Mouse (Mus musculus): Measurements from ENCODE around the gene Gpr33. TPM values are rescaled to one million over a fixed set of nuclear protein-coding genes. Genes with fewer than 3 reads are reported as not detected.

The Gpr33 gene
- total RNA-seq (2021): not detected in 2 replicates
- long read RNA-seq: 0 reads

GRCm38 (mm10) chr12:52027963-52028362 lies at the start of gene Gpr33:
TSS of gene Gpr33 (minus strand) at chr12:52028063.
- no peak for DNase-seq

GRCm38 (mm10) chr12:52049324-52049723 lies 21.5 kb upstream of the Gpr33 start:
- no peak for DNase-seq

GRCm38 (mm10) chr12:52046371-52046770 lies 18.5 kb upstream of the Gpr33 start:
- DNase-seq: no peak

GRCm38 (mm10) chr12:52042818-52043336 lies 15.0 kb upstream of the Gpr33 start:
- DNase-seq: peak; percentile 47

GRCm38 (mm10) chr12:52038352-52038751 lies 10.5 kb upstream of the Gpr33 start:
- no peak for DNase-seq

GRCm38 (mm10) chr12:52034956-52035355 lies 7.1 kb upstream of the Gpr33 start:
- no peak for DNase-seq

GRCm38 (mm10) chr12:52032276-52032675 lies 4.4 kb upstream of the Gpr33 start:
- no peak for DNase-seq

GRCm38 (mm10) chr12:52014494-52015029 lies 13.3 kb downstream of the Gpr33 start:
- no peak for DNase-seq

- DNase-seq: peak; percentile 23
These were observed 13.8 kb downstream of the Gpr33 start for GRCm38 (mm10) chr12:52014044-52014443.

GRCm38 (mm10) chr12:52013274-52013673 lies 14.6 kb downstream of the Gpr33 start:
- no peak for DNase-seq

GRCm38 (mm10) chr12:52012159-52012558 lies 15.7 kb downstream of the Gpr33 start:
- no peak for DNase-seq

- DNase-seq: no peak
These were observed 17.3 kb downstream of the Gpr33 start for GRCm38 (mm10) chr12:52010630-52010961.

GRCm38 (mm10) chr12:52009928-52010629 lies 17.8 kb downstream of the Gpr33 start:
- no peak for DNase-seq

- no peak for DNase-seq
These were observed 21.2 kb downstream of the Gpr33 start for GRCm38 (mm10) chr12:52006633-52006994.

GRCm38 (mm10) chr12:52005877-52006632 lies 21.8 kb downstream of the Gpr33 start, which contains the start of gene Dtd2:
TSS of gene Dtd2 (minus strand) at chr12:52006501.
- peak; percentile 95 for DNase-seq

GRCm38 (mm10) chr12:52002746-52003145 lies 25.1 kb downstream of the Gpr33 start:
- no peak for DNase-seq

GRCm38 (mm10) chr12:52001544-52001943 lies 26.3 kb downstream of the Gpr33 start:
- no peak for DNase-seq

GRCm38 (mm10) chr12:51998366-51998932 lies 29.4 kb downstream of the Gpr33 start:
- DNase-seq: no peak

GRCm38 (mm10) chr12:51995738-51996536 lies 31.9 kb downstream of the Gpr33 start:
- no peak for DNase-seq

- no peak for DNase-seq
These were observed 37.2 kb downstream of the Gpr33 start for GRCm38 (mm10) chr12:51990629-51991028.

GRCm38 (mm10) chr12:51988536-51988935 lies 39.3 kb downstream of the Gpr33 start:
- DNase-seq: no peak

GRCm38 (mm10) chr12:51985826-51986225 lies 42.0 kb downstream of the Gpr33 start:
- DNase-seq: no peak

Data from adrenal gland, postnatal 25 days (tissue).